Mouse (Mus musculus): ENCODE results near the gene Adgrf3. TPM values are rescaled to one million over a fixed set of nuclear protein-coding genes. Genes with fewer than 3 reads are reported as not detected.
"Not testable (repeated sequence)": the region's sequence is repeated elsewhere in the genome, so short reads cannot be mapped to it uniquely, and the experiment has no call there.

The Adgrf3 gene
- polyA plus RNA-seq, 1 experiment from 2014 or later = not detected

DNA sequence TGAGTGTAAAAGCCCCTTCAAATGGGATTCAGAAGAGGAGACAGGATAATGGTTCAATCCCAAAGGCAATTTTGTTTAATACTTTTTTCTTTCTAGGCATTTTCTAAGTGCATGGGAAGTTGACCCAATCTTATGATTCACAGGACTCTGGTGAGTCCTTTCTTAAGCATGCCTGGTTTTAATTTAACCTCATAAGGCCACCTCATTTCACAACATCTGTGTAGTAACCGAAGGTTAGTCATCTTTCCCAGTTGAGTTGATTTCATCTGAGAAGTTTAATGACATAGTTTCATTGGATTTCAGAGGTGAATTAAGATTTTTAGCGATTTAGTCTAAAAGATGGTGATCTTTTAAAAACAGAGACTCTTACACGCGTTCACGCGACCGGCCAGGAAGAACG, 17.2 kb upstream of the Adgrf3 start:
- no peak for ATAC-seq (ENCODE audit: low FRiP score)
- no peak overlapping the region for H3K27ac ChIP-seq
- whole genome bisulfite sequencing = 97% methylated on average over 8 of the region's 8 CpGs
- H3K4me1 ChIP-seq = no peaks in the 10 kb centered on the region
- no peaks in the 10 kb centered on the region for H3K36me3 ChIP-seq (replicated peaks)
- H3K27me3 ChIP-seq = no peaks in the 10 kb centered on the region
- H3K4me3 ChIP-seq (replicated peaks) = no peak overlapping the region
- H3K4me2 ChIP-seq = no peak overlapping the region
- H3K9ac ChIP-seq = no peak overlapping the region
- no peaks in the 10 kb centered on the region for H3K9me3 ChIP-seq

DNA sequence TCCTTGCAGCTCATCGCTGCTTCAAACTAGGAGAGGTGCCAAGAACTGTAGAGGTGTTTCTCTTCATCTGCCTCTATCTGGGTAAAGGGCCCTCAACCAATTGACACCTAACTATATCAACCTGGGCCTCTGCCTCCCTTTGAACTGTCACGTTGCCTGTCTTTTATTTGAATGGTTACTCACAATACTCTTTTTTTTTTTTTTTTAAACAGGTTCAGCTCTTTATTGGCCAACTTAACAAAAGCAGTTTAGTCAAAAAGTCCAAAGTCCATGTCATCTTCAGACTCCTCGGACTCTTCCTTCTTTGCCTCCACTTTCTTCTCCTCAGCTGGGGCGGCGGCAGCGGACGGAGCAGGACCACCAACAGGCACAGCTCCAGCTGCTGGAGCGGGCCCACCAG, 15.1 kb upstream of the Adgrf3 start:
- WGBS = 82% methylated on average over 8 of the region's 8 CpGs
- Histone ChIP-seq H3K9me3 (no peaks in the 10 kb centered on the region), H3K4me2 (no peak overlapping the region), H3K27me3 (no peaks in the 10 kb centered on the region), H3K4me3 (replicated peaks) (no peak overlapping the region), H3K9ac (no peak overlapping the region), H3K27ac (no peak overlapping the region), H3K4me1 (no peaks in the 10 kb centered on the region), H3K36me3 (replicated peaks) (no peaks in the 10 kb centered on the region)
- ATAC-seq (ENCODE audit: low FRiP score) = no peak

DNA sequence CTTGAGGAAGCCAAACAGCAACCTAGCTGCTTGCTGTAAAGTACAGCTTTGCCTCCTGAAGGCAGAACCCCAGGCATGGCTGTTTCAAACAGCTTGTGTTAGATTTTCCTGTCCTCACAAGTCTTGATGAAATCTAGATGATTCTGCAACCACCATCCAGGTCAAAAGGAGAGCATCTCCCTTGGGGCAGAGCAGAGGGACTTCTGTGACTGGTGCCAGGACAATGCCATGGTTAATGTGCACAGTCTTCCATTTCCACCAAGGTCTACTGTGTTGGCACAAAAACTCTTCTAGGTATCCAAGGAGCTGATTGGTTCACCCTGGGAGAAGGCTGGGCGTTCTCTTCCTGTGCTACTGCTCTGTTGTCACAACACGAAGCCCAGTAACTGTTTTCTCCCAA, 14.2 kb upstream of the Adgrf3 start:
- ATAC-seq (ENCODE audit: low FRiP score) = no peak
- no peaks in the 10 kb centered on the region for H3K27me3 ChIP-seq
- no peak overlapping the region for H3K9ac ChIP-seq
- WGBS = 87% methylated on average over 2 of the region's 2 CpGs
- H3K4me2 ChIP-seq = no peak overlapping the region
- H3K27ac ChIP-seq = no peak overlapping the region
- H3K9me3 ChIP-seq = no peaks in the 10 kb centered on the region
- no peaks in the 10 kb centered on the region for H3K36me3 ChIP-seq (replicated peaks)
- no peaks in the 10 kb centered on the region for H3K4me1 ChIP-seq
- no peak overlapping the region for H3K4me3 ChIP-seq (replicated peaks)

DNA sequence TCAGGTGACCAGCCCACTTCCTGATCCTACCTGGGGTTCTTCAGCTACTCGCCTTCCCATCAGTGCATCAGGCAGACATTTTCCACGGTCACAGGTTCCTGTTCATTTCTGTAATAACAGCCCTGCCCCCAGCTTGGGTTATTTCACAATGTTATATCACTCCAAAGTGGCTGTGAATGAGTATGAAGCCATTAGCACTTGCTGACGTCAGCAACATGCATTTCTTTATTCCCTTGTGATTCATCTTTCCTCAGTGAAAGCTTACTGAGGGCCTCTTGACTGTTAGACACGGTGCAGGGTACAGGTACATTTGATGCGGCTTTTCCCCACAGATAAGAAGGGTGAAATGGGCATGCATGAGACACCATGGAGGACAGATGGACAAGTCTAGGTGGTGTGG, 10.4 kb upstream of the Adgrf3 start:
- no peaks in the 10 kb centered on the region for H3K36me3 ChIP-seq (replicated peaks)
- no peak overlapping the region for H3K9ac ChIP-seq
- no peak overlapping the region for H3K4me3 ChIP-seq (replicated peaks)

DNA sequence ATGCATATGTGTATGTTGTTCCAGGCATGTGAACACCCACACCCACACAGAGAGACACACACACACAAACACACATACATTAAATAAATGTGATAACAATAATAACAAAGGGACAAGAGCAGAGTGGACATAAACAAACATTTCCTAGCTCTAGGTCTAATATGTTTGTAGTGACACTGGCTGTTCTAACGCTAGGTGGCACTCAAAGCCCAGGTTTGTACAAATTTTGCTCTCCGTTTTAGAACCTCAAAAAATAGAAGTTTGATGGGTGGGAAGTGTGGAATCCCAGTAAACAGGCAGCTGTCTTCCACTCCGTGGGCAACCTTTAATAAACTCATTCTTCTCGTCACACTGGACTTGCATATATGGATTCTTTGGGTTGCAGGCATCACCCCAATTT, 9.4 kb upstream of the Adgrf3 start:
- Histone ChIP-seq H3K4me3 (replicated peaks) (no peak overlapping the region), H3K36me3 (replicated peaks) (no peaks in the 10 kb centered on the region), H3K27me3 (no peaks in the 10 kb centered on the region), H3K9ac (no peak overlapping the region), H3K9me3 (no peaks in the 10 kb centered on the region), H3K27ac (no peak overlapping the region), H3K4me1 (no peaks in the 10 kb centered on the region), H3K4me2 (no peak overlapping the region)
- 14% methylated on average over 4 of the region's 4 CpGs for WGBS
- ATAC-seq (ENCODE audit: low FRiP score) = no peak

More for the DNA sequence above, 10.4 kb upstream of the Adgrf3 start:
- no peaks in the 10 kb centered on the region for H3K27me3 ChIP-seq
- no peak overlapping the region for H3K4me2 ChIP-seq
- ATAC-seq (ENCODE audit: low FRiP score) = no peak
- no peak overlapping the region for H3K27ac ChIP-seq
- no peaks in the 10 kb centered on the region for H3K9me3 ChIP-seq
- H3K4me1 ChIP-seq = no peaks in the 10 kb centered on the region
- 83% methylated on average over 5 of the region's 5 CpGs for WGBS

DNA sequence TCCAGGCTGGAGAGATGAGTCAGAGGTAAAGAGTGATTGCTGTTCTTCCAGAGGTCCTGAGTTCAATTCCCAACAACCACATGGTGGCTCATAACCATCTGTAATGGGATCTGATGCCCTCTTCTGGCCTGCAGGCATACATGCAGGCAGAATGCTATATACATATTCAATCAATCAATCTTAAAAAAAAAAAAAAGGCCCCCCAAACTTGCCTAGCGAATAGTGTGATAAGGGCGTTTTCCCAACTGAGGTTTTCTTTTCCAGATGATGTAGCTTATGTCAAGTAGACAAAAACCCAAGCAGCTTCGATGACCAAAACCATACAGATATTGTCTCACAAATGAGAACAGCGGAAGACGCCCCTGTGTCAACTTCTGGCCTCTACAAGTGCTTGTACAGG, 5.2 kb upstream of the Adgrf3 start:
- not testable (repeated sequence) for H3K9ac ChIP-seq; H3K27me3 ChIP-seq; H3K4me3 ChIP-seq (replicated peaks); H3K27ac ChIP-seq; H3K4me1 ChIP-seq; ATAC-seq (ENCODE audit: low FRiP score); H3K9me3 ChIP-seq; H3K4me2 ChIP-seq; H3K36me3 ChIP-seq (replicated peaks)
- 92% methylated on average over 5 of the region's 5 CpGs for WGBS

DNA sequence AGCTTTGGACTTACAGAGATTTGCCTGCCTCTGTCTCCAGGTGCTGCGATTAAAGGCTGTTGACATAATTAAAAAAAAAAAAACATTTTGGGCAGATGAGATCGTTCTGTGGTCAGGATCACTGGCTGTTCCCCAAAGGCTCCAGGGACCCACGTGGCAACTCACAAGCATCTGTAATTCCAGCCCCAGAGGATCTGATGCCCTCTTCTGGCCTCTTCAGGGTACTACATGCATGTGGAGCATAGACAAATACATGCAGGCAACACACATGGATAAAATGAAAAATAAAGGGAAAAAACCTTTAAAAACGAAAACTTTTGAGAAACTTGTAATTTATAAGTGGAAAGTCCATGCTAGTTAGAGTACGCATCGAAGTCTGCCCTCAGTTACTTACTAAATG, 1.8 kb upstream of the Adgrf3 start:
- no peak overlapping the region for H3K27ac ChIP-seq
- ATAC-seq (ENCODE audit: low FRiP score) = no peak
- 69% methylated on average over 6 of the region's 6 CpGs for WGBS

DNA sequence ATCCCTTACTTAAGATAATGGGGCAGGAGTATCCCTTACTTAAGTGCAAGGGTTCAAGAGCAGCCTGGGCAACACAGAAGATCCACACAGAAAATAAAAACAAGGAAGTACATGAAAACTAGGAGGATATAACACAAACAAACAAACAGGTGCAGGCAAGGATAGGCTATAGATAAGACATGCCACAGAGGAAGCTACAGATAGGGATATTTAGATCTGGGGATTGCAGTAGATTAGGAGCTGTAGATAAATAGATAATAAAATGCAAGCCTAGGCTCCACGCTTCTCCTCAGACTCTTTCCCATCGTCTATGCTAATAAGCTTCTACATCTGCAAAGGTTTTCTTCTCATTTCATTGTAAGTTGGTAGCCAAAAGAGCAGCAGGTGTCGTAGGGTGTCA, 488 bp downstream of the Adgrf3 start:
- Histone ChIP-seq H3K9me3 (no peaks in the 10 kb centered on the region), H3K27ac (no peak overlapping the region), H3K9ac (no peak overlapping the region), H3K27me3 (no peaks in the 10 kb centered on the region), H3K4me2 (no peak overlapping the region), H3K4me1 (no peaks in the 10 kb centered on the region), H3K4me3 (replicated peaks) (no peak overlapping the region), H3K36me3 (replicated peaks) (no peaks in the 10 kb centered on the region)
- no peak for ATAC-seq (ENCODE audit: low FRiP score)
- WGBS = 66% methylated on average over 3 of the region's 3 CpGs

More for the DNA sequence above, 1.8 kb upstream of the Adgrf3 start:
- no peaks in the 10 kb centered on the region for H3K4me1 ChIP-seq
- no peaks in the 10 kb centered on the region for H3K36me3 ChIP-seq (replicated peaks)
- no peak overlapping the region for H3K4me3 ChIP-seq (replicated peaks)
- no peaks in the 10 kb centered on the region for H3K9me3 ChIP-seq
- no peak overlapping the region for H3K4me2 ChIP-seq
- H3K9ac ChIP-seq = no peak overlapping the region
- no peaks in the 10 kb centered on the region for H3K27me3 ChIP-seq

DNA sequence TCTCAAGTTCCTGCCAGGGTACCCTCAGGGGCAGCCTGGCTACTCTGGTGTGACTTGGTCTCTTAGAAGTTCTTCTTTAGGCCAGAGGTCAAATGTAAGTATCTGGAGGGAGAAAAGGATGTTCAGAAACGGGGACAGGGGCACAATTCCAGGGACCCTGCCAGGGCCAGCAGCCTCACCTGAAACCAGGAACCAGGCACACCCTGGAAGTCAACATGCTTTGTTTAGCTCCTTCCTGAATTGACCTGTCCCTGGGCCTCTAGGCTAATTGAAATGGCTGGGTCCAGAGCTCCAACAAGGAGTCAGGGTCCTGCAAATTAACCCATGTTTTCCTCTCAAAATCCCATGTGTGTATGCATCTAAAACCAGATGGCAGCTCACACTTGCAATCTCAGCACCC, 1.1 kb downstream of the Adgrf3 start:
- Histone ChIP-seq H3K4me3 (replicated peaks) (no peak overlapping the region), H3K9me3 (no peaks in the 10 kb centered on the region), H3K4me2 (no peak overlapping the region), H3K9ac (no peak overlapping the region), H3K36me3 (replicated peaks) (no peaks in the 10 kb centered on the region), H3K27me3 (no peaks in the 10 kb centered on the region), H3K27ac (no peak overlapping the region), H3K4me1 (no peaks in the 10 kb centered on the region)
- WGBS = 73% methylated on average over 1 of the region's 1 CpGs
- no peak for ATAC-seq (ENCODE audit: low FRiP score)

DNA sequence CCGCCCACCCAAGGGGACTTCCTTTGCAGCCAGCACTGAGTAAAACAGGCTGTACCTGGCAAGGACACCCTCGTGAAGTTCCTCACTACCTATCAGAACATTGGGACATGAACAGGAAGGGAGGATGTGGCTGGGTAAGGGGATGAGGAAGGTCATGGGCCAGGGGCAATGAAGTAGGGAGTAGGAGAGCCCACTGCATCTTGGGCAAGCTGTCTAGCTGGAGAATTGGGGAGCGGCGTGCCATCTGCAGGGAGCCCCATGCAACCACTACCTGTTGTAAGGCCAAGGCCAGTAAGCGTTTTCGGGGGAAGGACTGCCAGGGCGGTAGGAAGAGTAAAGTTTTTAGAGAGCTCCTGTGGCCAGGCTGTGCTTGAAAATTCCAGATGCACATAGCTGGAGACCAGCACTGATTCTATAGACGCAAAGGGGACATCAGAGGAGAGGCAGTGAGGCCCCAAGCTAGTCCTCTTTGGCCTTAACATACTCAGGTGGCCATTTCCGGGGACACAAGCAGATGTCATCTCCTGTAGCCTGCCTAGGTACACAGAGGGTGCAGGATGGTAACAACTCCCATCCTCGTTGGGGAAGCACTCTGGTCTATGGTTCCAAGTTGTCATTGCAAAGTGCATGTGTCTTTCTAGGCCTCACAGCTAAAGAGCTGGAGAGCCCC, 2.2 kb downstream of the Adgrf3 start:
- no peaks in the 10 kb centered on the region for H3K4me1 ChIP-seq
- no peak for ATAC-seq (ENCODE audit: low FRiP score)
- no peaks in the 10 kb centered on the region for H3K27me3 ChIP-seq
- H3K4me3 ChIP-seq (replicated peaks) = no peak overlapping the region
- 83% methylated on average over 10 of the region's 10 CpGs for WGBS
- no peak overlapping the region for H3K27ac ChIP-seq
- no peak overlapping the region for H3K9ac ChIP-seq
- H3K36me3 ChIP-seq (replicated peaks) = no peaks in the 10 kb centered on the region
- no peak overlapping the region for H3K4me2 ChIP-seq
- H3K9me3 ChIP-seq = no peaks in the 10 kb centered on the region

DNA sequence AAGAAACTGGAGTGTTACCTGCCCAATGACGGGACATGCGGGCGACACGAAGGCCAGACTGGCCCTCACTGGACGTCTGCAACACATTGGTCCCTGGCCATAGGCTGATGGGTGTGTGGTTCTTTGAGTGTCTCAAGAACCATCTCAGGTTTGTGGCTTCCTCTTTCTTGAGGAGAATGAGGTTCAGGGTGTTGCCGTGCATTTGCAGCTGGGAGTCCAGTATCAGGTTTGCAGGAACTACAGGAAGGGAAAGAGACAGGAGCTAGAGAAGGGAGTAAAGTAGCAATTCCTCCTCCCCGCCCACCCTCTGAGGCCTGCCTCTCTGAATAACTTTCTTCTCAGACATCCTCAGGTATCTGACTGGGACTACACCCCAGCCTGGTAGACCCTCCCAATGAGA, 3.3 kb downstream of the Adgrf3 start:
- Histone ChIP-seq H3K9ac (no peak overlapping the region), H3K4me1 (no peaks in the 10 kb centered on the region), H3K4me2 (no peak overlapping the region), H3K4me3 (replicated peaks) (no peak overlapping the region), H3K36me3 (replicated peaks) (no peaks in the 10 kb centered on the region), H3K27me3 (no peaks in the 10 kb centered on the region), H3K9me3 (no peaks in the 10 kb centered on the region), H3K27ac (no peak overlapping the region)
- ATAC-seq (ENCODE audit: low FRiP score) = no peak
- WGBS = 85% methylated on average over 7 of the region's 7 CpGs

DNA sequence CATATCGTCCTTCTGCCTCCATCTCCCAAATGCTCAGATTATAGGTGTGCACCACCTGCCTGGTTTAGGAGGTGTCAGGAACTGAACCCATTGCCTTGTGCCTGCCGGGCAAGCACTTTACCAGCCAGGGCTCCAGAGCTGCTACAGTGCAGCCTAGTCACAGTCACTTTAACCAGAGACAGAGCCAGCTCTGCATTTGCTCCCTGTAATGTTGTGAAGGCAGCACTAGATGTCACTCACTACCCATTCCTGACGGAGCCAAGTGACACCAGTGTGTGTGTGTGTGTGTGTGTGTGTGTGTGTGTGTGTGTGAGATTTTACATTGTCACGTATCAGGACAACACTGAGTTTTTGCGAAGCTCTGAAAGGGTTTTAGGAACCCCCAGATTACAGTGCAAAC, 4.0 kb downstream of the Adgrf3 start:
- WGBS = 55% methylated on average over 5 of the region's 5 CpGs
- ATAC-seq (ENCODE audit: low FRiP score) = no peak
- no peaks in the 10 kb centered on the region for H3K9me3 ChIP-seq
- no peak overlapping the region for H3K9ac ChIP-seq
- H3K27ac ChIP-seq = no peak overlapping the region
- no peaks in the 10 kb centered on the region for H3K4me1 ChIP-seq
- H3K36me3 ChIP-seq (replicated peaks) = no peaks in the 10 kb centered on the region
- no peak overlapping the region for H3K4me2 ChIP-seq
- H3K4me3 ChIP-seq (replicated peaks) = no peak overlapping the region
- no peaks in the 10 kb centered on the region for H3K27me3 ChIP-seq

DNA sequence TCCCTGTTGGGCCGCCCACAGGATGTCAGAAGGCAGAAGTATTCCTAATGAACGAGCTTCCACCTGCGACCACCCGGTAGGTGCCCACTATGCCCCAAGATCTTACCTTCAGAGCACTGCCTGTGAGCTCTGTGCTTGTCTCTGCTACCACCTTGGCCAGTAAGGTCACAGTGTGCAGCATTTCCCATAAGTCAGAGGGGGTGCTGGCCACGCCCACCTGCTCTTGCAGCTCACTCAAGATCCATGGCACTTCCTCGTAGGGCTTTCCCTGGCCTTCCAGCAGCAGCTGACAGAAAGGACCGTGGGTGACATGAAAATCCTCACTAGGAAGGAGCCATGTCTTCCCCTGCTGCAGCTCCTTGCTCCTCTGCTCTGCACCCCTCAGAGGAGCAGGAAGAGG, 7.3 kb downstream of the Adgrf3 start:
- no peak overlapping the region for H3K9ac ChIP-seq
- H3K4me3 ChIP-seq (replicated peaks) = no peak overlapping the region
- no peaks in the 10 kb centered on the region for H3K4me1 ChIP-seq
- no peak for ATAC-seq (ENCODE audit: low FRiP score)
- WGBS = 79% methylated on average over 7 of the region's 7 CpGs
- no peak overlapping the region for H3K27ac ChIP-seq
- no peak overlapping the region for H3K4me2 ChIP-seq
- no peaks in the 10 kb centered on the region for H3K9me3 ChIP-seq
- H3K27me3 ChIP-seq = no peaks in the 10 kb centered on the region
- no peaks in the 10 kb centered on the region for H3K36me3 ChIP-seq (replicated peaks)
